Mouse (Mus musculus) forebrain, embryonic 12.5 days (tissue): ENCODE data around the gene Pnisr. TPM values are rescaled to one million over a fixed set of nuclear protein-coding genes. Genes with fewer than 3 reads are reported as not detected.
A peak's percentile ranks its signal among the peaks of the same experiment; 100 is the strongest.

Experiments
- ATAC-seq: fragments of 200-750 bp; cut with Nextera tagmentation; 2 replicates; pipeline ENCODE4 v1.8.0; 2017; ENCODE audit warnings: moderate TSS enrichment; ENCODE audit not compliant: low FRiP score
- H3K27ac ChIP-seq: fragments of 300-500 bp; sonication (generic); 2 replicates; pipeline ENCODE4 v1.5.1; 2016; ENCODE audit warnings: mild to moderate bottlenecking
- H3K27me3 ChIP-seq: fragments of 300-500 bp; sonication (generic); 2 replicates; pipeline ENCODE4 v1.6.1; 2016; ENCODE audit warnings: mild to moderate bottlenecking
- H3K36me3 ChIP-seq: fragments of 300-500 bp; sonication (generic); replicated peaks from 2 replicates; pipeline ENCODE4 v1.6.1; 2016; ENCODE audit warnings: mild to moderate bottlenecking
- H3K4me1 ChIP-seq: fragments of 300-500 bp; sonication (generic); 2 replicates; pipeline ENCODE4 v1.6.1; 2016
- H3K4me2 ChIP-seq: fragments of 300-500 bp; sonication (generic); 2 replicates; pipeline ENCODE4 v1.6.1; 2016; ENCODE audit warnings: mild to moderate bottlenecking, moderate library complexity
- H3K4me3 ChIP-seq: fragments of 300-500 bp; sonication (generic); replicated peaks from 2 replicates; pipeline ENCODE4 v1.5.1; 2016; ENCODE audit warnings: mild to moderate bottlenecking
- H3K9ac ChIP-seq: fragments of 300-500 bp; sonication (generic); 2 replicates; pipeline ENCODE4 v1.6.1; 2016; ENCODE audit warnings: mild to moderate bottlenecking
- H3K9me3 ChIP-seq: fragments of 300-500 bp; sonication (generic); 2 replicates; pipeline ENCODE4 v1.6.1; 2016
- WGBS: fragments of 180-500 bp; shearing (Covaris S2); methylation state at CpG from one replicate; pipeline ENCODE4 v1.1.7; 2016; 5-methylcytosine and 5-hydroxymethylcytosine counted together
- polyA plus RNA-seq: library from polyadenylated mRNA; unstranded; fragments of >200 nt; fragmentation: Nextera tagmentation; extraction: Ambion mirVana; gene quantifications from 2 replicates; pipeline ENCODE4 v1.2.1, GENCODE M21; 2016

The Pnisr gene
- polyA plus RNA-seq, 1 experiment from 2014 or later, result 235 TPM

DNA sequence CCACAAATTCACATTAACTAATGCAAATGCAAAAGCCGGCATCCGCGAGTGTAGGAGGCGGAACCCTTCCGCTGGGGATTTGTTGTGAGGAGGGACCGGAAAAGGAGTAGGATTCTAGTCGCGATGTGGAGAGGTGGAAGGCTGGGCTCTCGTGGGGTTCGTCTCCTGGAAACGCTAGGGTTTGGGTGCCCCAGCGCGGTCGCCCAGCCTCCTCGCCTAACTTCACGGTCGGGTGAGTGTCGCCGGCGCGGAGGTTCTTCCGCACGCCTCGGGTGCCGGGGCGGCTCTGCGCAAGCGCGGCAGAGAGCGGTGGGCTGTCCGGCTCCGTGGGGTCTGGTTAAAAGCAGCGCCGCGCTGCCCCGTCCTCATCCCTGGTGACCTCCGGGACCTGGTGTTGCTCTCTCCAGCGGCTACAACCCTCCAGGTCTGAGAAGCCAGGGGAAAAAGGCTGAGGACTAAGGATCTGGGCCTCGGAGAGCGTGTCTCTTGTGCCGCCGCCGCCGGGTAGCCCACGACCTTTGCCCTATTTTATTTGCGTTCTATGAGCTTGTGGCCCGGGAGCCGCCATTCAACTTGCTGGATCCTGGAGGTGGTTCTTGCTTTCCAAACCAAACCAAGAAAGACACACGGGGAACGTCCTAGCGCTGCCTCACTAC is 32.3 kb downstream of the Pnisr start, which contains the start of gene Coq3:
Gene Coq3, plus strand, starts transcription at position 109 of the 656 bp plus-strand sequence.
- peak; percentile 94 for ATAC-seq
- under 1% methylated on average over 48 of the region's 51 CpGs for WGBS
- no peaks in the 10 kb centered on the region for H3K27me3 ChIP-seq
- H3K4me3 ChIP-seq, result peak within 1 kb of the TSS; percentile 72
- H3K4me2 ChIP-seq, result peak within 1 kb of the TSS; percentile 69
- H3K4me1 ChIP-seq, result peaks cover 4% of the 10 kb centered on the region
- peaks cover 12% of the 10 kb centered on the region for H3K36me3 ChIP-seq
- H3K9me3 ChIP-seq, result no peaks in the 10 kb centered on the region
- H3K9ac ChIP-seq, result peak within 1 kb of the TSS; percentile 75
- H3K27ac ChIP-seq, result peak within 1 kb of the TSS; percentile 92

DNA sequence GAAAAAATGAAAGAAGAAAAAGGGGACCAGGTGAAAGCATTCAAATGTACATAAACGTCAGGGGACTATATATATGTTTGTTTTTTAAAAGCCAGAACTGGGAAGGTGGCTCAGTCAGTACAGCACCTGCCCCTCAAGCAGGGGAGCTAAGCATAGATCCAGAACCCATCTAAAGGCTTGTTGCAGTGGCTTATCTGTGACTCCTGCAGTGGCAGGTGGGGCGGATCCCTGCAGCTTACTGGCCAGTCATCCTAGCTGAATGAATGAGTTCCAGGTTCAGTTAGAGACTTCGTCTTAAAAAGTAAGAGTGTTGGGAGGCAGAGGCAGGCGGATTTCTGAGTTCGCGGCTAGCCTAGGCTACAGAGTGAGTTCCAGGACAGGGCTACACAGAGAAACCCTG is 35.4 kb downstream of the Pnisr start:
- no peak overlapping the region for H3K4me2 ChIP-seq
- H3K27me3 ChIP-seq, result no peaks in the 10 kb centered on the region
- H3K27ac ChIP-seq, result no peak overlapping the region
- 95% methylated on average over 6 of the region's 6 CpGs for WGBS
- H3K4me1 ChIP-seq, result peaks cover 4% of the 10 kb centered on the region
- H3K36me3 ChIP-seq, result no peaks in the 10 kb centered on the region
- ATAC-seq, result no peak
- no peaks in the 10 kb centered on the region for H3K9me3 ChIP-seq
- no peak overlapping the region for H3K9ac ChIP-seq
- no peak overlapping the region for H3K4me3 ChIP-seq

DNA sequence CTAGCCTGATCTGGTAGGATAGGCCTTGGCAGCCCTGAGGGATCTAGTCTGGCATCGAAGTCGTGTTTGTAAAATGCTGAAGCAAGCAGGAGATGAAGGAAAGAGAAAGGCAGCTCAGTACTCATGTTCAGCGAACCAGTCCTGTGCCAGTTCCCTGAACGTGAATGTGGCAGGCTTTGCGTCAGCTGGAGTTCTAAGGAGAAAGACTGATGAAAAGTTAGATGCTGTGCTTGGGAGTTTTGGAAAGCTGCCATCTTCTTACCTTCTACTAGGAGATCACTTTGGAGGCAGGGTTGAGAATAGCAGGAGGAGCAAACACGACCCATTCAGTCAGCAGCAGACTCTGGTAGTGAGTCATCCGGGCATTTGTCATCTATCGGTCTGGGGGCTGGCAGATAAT is 38.4 kb downstream of the Pnisr start:
- WGBS, result 96% methylated on average over 8 of the region's 8 CpGs
- Histone ChIP-seq H3K9ac (no peak overlapping the region), H3K4me2 (no peak overlapping the region), H3K4me1 (no peaks in the 10 kb centered on the region), H3K4me3 (no peak overlapping the region), H3K27me3 (no peaks in the 10 kb centered on the region), H3K9me3 (no peaks in the 10 kb centered on the region), H3K27ac (no peak overlapping the region), H3K36me3 (no peaks in the 10 kb centered on the region)
- ATAC-seq, result no peak

Other genes starting within 250 kb of the Pnisr start
- 0.42 and 0.60 TPM in 2 replicates for gene Prdm13, start 161.6 kb upstream of the Pnisr start, polyA plus RNA-seq
- 63.7 and 67.2 TPM in 2 replicates for gene Ccnc, start 119.9 kb upstream of the Pnisr start, polyA plus RNA-seq
- gene Usp45, start 80.4 kb upstream of the Pnisr start, polyA plus RNA-seq, result 12.9 and 13.4 TPM in 2 replicates
- 21.7 and 23.5 TPM in 2 replicates for gene Tstd3, start 80.4 kb upstream of the Pnisr start, polyA plus RNA-seq
- gene Coq3, start 32.1 kb downstream of the Pnisr start, polyA plus RNA-seq, result 10.9 and 11.7 TPM in 2 replicates
- 23.0 and 26.8 TPM in 2 replicates for gene Faxc, start 83.7 kb downstream of the Pnisr start, polyA plus RNA-seq